Mouse (Mus musculus) kidney, adult 11 months (tissue): ENCODE data around the gene L3mbtl4.

Experiments
- DNase-seq: peaks from one replicate; pipeline ENCODE4 v3.0.0; 2022

The L3mbtl4 gene

DNA sequence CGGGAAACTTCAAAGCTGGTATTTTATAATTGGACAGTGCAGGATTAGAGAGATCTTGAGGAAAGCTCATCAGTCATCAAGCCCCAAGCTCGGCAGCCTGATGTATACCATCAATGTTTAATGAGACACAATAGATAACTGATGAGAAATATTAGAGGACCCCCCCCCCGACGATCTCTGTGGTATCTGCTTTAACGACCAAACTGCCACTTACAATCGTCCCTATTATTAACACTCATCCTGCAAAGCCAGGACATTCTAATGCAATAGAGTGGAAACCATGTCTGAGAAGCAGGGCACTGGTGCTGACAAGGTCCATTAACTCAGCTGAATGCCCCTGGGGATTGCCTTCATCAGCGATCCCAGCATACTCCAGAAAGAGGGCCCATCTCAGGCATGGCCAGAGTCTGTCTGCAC lies 398.5 kb downstream of the L3mbtl4 start:
- DNase-seq, result no peak

DNA sequence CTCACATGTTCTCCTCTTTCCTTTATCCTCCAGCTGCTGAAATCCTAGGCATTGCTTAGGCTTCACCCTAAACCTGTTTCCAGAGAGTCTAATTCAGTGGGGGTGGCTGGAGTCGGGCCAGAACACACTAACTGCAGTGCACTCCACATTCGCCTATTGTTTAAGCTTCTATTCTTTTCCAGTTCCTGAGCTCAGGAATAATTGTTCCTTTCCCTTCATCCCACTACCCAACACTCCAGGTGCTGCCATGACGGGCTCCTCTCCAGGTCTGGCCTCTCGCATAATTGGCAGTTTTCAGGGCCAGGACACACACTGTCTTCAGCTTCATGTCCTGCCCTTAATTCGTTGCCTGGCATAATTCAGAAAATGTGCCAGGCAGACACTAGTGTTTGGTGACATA lies 437.1 kb downstream of the L3mbtl4 start:
- DNase-seq, result no peak

DNA sequence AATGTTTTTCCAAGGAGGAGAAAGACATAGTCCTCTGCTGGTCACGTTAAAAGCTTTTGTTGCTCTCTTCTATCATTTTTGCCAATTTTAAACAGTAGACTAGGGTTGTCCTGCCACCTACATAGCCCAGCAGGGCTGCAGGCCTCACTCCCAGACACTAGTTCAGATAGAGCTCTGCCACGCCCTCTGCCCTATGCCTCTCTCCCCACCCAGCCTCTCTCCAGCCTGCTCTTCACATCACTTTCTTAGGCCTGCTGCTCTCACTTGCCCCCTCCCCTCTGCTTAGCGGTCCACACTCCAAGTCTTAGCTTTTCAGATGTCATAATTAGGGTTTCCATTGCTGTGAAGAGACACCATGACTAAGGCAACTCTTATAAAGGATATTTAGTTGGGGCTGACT lies 437.8 kb downstream of the L3mbtl4 start:
- DNase-seq, result no peak

DNA sequence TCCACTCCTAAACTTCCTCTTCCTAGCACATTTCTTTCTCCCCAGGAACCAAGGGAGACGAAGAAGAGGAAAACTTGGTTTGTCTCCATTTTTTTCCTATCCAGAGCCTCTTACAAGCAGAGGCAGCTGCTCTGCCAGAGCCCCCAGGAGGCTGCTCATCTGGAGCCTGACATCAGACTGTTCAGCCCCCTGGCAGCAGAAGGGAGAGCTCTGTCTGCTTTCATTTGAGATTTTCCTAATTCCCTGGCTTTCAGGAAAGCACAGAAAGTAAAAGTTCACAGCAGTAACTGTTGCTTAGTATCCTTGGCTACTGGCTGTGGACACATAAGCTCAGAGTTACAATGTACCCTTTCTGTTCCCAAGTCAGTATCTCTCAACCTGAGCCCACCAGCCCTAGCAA lies 474.7 kb downstream of the L3mbtl4 start:
- no peak for DNase-seq

DNA sequence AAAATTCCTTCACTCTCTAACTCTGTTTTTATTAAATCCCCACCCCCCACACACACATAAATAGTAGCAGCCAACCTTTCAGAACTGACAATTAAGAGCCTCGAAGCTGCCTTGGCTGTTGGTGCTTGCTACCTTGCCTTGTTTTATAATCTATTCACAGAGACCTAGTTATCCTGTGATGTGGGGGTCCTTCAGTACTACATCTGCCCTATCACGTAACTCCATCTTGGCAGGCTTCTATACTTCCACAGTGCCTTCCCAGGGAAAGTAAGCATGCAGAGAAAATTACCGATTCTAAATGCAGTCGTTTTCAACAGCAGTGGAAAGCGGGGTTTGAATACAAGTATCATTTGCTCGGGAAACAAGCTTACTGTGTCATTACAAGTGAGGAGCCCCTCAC lies 476.9 kb downstream of the L3mbtl4 start:
- DNase-seq, result no peak

DNA sequence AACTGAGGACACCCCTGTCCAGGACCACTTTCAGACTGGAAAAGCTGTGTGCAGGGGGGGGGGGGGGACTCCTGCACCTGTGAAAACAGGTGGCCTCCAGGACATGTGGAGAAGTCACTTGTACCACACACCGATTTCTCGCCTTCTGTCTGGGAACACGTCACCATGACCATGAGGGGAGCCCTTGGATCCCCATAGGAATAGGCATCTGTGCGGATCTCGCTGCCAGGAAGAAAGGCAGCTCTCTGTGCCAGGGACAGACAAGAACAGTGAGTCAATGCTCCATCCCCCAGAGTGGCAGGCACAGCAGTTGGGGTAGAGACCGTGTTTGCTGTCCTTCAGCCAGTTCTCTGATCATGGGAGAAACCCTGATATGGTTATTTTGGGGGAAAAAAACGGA lies 479.5 kb downstream of the L3mbtl4 start:
- DNase-seq, result no peak

DNA sequence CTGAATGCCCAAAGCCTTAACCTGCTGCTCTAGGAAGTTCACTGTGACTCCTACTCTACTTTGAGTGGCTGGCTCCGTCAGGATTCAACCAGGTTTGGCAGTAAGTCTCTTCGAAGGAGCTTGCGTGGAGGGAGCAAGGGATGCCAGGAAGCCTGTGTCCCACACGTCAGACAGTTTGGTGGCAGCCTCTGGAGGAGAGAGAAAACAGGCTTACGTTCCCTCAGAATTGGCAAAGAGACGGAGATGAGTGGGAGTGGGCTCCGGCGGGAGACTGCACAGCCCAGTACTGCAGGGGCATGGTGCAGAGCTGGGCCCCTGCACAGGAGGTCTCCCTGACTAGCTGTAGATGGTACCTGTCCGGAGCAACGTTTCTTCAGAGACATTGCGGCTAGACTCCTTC lies 481.2 kb downstream of the L3mbtl4 start:
- no peak for DNase-seq

DNA sequence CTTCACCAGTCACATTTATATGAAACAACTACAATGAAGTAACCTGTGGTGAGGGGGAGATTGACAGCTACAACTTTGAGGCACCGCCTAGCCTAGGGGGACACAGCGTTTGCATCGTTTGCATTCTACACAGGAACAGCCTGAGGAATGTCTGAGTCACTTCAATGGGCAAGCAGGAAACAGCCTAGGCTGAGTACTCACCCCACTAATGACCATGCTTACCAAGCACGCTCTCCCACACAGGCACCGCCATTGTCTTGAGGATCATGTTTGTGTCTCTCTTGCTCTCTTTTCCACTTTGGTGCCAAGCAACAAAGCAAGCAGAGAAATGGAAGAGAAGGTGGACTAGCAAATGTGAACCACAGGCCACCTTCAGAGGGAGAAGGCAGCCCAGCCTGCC lies 484.8 kb downstream of the L3mbtl4 start:
- no peak for DNase-seq

DNA sequence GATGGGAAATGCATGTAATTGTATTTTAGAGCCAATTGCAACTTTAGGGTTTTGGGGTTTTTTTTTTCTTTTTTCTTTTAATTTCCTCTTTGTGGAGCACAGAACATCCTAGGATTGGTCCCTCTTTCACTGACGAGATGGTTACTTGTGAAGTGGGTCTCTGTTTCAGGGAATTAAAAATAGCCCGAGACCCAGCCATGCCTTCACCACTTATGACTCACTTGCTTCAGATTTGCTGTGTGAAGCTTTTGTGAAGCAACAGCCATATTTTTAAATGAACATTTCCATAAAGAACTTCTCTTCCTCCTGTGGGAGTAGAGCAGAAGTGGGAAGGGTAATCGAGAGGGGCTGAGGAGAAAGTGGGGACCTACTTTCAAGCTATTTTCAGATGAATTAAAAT lies 485.3 kb downstream of the L3mbtl4 start:
- DNase-seq, result no peak

DNA sequence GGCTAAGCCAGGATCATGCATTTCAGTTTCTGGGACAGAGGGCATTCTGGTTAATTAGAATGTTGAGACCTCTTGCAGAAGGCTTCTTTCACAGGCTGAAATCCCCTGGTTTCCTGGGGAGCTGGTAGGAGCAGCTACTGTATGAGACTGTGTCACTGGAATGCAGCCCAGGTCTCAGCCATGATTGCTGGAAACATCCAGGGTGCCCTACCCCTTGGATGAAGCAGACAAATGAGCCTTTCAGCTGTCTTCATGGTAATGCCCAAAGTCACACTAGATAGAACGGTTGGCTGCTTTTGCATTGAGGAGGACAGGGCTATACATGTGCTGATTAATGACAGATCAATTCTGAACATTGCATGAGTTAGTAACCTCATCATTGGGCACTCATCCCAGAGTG lies 486.4 kb downstream of the L3mbtl4 start:
- DNase-seq, result no peak

DNA sequence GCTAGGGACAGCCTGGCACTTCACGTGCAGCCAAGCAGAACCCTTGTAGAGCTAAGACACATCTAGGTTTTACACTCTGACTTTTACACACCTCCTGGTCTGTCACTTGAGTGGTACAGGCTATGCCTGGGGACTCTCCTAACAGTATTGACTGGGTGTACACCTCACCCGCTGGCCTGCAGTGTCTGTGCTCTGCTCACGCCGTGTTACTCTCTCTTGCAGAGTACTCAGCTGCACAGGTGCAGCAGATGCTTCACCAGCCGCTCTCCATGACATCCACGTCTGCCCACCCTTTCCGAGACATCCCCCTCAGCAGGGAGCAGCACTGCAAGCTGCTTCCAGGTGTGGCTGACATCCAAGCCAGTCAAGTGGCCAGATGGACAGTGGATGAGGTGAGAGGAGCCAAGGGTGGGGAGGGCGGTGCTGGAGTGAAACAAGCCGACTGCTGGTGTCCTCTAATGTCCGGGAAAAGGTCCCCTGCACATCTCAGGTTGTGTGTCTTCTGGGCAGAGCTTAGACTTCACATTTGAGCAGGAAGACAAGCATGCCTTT lies 490.8 kb downstream of the L3mbtl4 start:
- DNase-seq, result no peak

DNA sequence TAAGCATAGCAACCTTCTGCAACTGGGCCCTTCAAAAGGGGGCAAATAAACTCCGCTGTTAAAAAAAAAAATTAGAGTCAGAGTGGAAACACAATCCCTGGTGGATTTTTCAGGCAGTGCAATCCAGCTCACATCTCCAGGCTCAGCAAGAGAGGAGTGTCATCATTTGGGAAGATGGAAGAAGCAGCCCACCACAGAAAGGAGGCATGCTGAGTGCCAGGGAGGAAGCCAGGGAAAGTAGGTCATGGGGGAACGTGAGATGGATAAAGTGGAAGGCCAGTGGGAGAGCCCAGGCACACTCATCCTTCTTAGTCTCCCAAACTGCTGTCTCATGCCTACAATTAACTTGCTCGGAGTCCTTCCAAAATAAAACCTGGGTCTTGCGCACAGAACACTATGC lies 496.0 kb downstream of the L3mbtl4 start:
- DNase-seq, result no peak

DNA sequence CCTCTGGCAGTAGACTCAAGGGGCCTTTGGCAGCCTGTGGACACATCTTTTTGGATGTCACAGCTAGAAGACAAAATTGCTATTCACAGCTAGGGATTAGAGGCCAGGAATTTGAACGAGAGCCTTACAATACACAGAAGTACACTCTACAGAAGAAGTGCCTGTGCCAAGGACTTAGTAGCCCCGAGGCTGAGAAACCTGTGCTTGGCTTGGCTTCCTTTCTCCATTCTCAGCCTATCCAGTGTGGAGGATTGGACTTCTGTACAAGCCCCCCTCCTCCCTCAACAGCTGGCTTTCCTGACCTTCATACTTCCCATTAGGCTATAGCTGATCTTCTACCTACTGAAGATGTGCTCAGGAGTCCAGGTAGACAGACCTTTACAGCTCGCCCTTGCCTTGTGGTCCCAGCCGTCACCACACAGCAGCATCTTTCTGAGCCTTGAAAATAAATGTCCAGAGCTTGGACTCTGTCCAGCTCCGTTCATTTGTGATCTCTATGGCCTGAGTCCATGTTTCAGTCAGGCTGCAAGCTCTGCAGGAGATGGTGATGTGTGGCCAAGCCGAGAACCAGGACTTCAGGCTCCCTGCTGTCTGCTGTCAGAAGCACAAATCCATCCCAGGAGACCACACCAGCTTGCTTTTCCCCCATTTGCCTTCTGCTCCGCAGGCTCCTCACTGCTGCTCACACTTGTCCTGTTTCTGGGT lies 497.6 kb downstream of the L3mbtl4 start:
- DNase-seq, result no peak

DNA sequence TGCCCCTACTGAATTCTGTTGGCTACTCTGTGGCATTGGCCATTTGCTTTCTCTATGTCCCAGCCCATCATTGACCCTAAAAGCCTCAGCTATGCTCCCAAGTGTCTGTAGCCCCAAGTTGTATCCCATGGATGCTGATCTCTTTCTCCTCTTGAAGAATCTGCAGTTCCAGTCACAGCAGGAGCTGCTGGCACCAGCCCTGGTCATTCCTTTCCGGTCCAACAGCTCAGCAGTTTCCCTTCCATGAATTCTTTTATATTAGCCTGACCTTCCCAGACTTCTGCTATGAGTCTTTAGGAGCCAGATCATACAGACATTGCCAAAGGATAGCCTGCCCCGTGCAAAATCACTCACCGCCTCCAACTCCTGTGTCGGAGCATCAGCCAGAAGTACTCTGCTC lies 520.1 kb downstream of the L3mbtl4 start:
- DNase-seq, result no peak

DNA sequence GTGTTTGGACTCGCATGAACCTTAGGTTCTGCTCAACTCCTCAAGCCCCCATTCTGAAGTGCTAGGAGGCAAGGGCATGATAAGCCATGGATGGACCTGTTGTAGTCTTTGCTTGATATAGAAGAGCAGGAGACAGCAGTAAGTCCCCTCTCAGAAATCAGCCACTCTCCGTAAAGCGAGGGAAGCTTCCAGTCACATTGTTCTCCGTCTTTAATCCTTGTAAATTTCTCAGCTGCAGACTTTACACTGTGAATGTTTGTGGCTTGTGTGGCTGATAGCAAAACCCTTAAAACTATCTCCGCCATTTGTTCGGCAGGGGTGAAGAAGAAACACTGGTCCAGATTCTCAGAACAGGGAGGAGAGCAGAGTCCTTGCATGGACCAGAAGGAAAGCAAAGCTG lies 552.7 kb downstream of the L3mbtl4 start, which contains the start of gene Tmem200c:
Gene Tmem200c, plus strand, starts transcription at position 301 of the 400 bp plus-strand sequence.
- no peak for DNase-seq
